Mouse (Mus musculus) MEL (cell line): ENCODE measurements around the gene Cbarp.

Experiments used
- CTCF ChIP-seq, 3 experiments: IDR thresholded peaks in 2 of 3; conservative IDR thresholded peaks in 1 of 3; 2 replicates each; pipeline ENCODE4 v1.5.1; 2011 to 2012; ENCODE audit warnings: low read length in 3 of 3, low read depth in 2 of 3, mild to moderate bottlenecking in 2 of 3, improper control_type of control experiment in 1 of 3, inconsistent platforms in 1 of 3, mixed read lengths in 1 of 3, moderate library complexity in 1 of 3; ENCODE audit not compliant: control insufficient read depth in 1 of 3, insufficient read depth in 1 of 3, poor library complexity in 1 of 3, severe bottlenecking in 1 of 3
- E2F4 ChIP-seq: IDR thresholded peaks from 2 replicates; pipeline ENCODE4 v1.6.1; 2011; ENCODE audit warnings: low read depth, low read length, improper control_type of control experiment, borderline replicate concordance
- ELF1 ChIP-seq: IDR thresholded peaks from 2 replicates; pipeline ENCODE4 v1.6.1; 2014; ENCODE audit warnings: low read depth, mild to moderate bottlenecking, inconsistent platforms, low read length, improper control_type of control experiment, moderate library complexity
- GABPA ChIP-seq: IDR thresholded peaks from 2 replicates; pipeline ENCODE4 v1.6.1; 2012; ENCODE audit warnings: low read depth, mild to moderate bottlenecking, inconsistent platforms, low read length, improper control_type of control experiment, moderate library complexity
- HCFC1 ChIP-seq: IDR thresholded peaks from 2 replicates; pipeline ENCODE4 v1.6.1; 2012; ENCODE audit warnings: low read depth, mild to moderate bottlenecking, inconsistent platforms, low read length, improper control_type of control experiment, moderate library complexity
- JUND ChIP-seq: IDR thresholded peaks from 2 replicates; pipeline ENCODE4 v1.6.1; 2011; ENCODE audit warnings: low read depth, mild to moderate bottlenecking, improper control_type of control experiment, low read length
- KAT2A ChIP-seq: conservative IDR thresholded peaks from 2 replicates; pipeline ENCODE4 v1.6.1; 2012; ENCODE audit warnings: low read depth, low read length, improper control_type of control experiment, inconsistent platforms
- MYB ChIP-seq: IDR thresholded peaks from 2 replicates; pipeline ENCODE4 v1.6.1; 2011; ENCODE audit warnings: mild to moderate bottlenecking, low read depth, low read length, improper control_type of control experiment
- RAD21 ChIP-seq: IDR thresholded peaks from 2 replicates; pipeline ENCODE4 v1.6.1; 2011; ENCODE audit warnings: mild to moderate bottlenecking, low read depth, low read length, improper control_type of control experiment
- USF1 ChIP-seq: IDR thresholded peaks from 2 replicates; pipeline ENCODE4 v1.6.1; 2014; ENCODE audit warnings: low read depth, mild to moderate bottlenecking, inconsistent platforms, low read length, improper control_type of control experiment, moderate library complexity
- ZKSCAN1 ChIP-seq: IDR thresholded peaks from 2 replicates; pipeline ENCODE4 v1.6.1; 2012; ENCODE audit warnings: low read depth, mild to moderate bottlenecking, inconsistent platforms, low read length, improper control_type of control experiment, moderate library complexity

DNA sequence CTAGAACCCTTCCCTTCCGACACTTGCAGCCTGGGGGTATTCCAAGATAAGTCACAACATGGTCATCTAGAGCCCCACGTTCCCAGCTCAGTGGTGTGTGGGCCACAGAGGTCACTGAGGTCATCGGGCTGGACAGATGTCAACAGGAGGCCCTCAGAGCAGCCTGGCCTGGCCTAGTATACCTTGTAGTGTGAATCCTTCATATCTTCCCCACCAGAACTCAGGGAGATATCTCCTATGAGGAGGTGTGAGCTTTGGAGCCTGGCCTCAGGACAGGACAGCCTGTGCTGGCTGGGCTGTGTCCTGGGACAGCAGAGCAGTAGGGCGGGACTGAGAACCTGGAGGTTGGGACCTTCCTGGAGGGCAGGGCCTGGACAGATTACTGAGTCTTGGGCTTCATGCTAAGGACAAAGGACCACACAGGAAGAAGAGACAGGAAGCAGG, 6.0 kb upstream of the Cbarp start:
- no peak for TF ChIP-seq CTCF (IDR thresholded peaks at IDR 0.05 in 2 of 3, conservative IDR thresholded peaks at IDR 0.05 in 1 of 3; ENCODE audit: control insufficient read depth in 1 of 3, insufficient read depth in 1 of 3, low read depth in 2 of 3, low read length in 3 of 3, poor library complexity in 1 of 3, severe bottlenecking in 1 of 3)
- no peak for TF ChIP-seq ZKSCAN1
- no peak for TF ChIP-seq USF1
- TF ChIP-seq ELF1 = no peak
- no peak for TF ChIP-seq MYB
- no peak for TF ChIP-seq E2F4
- no peak for TF ChIP-seq JUND
- no peak for TF ChIP-seq GABPA
- TF ChIP-seq RAD21 = no peak
- no peak for TF ChIP-seq KAT2A
- TF ChIP-seq HCFC1 = no peak
